Mouse (Mus musculus) megakaryocyte-erythroid progenitor cell, adult 5 weeks (primary cell): Measurements from ENCODE around the gene Dnmbp. TPM values are rescaled to one million over a fixed set of nuclear protein-coding genes. Genes with fewer than 3 reads are reported as not detected.

Experiments
- polyA plus RNA-seq: library from polyadenylated mRNA; stranded (reverse); fragments of >175 nt; gene quantifications from 2 replicates; pipeline ENCODE4 v1.2.3, GENCODE M21; 2012

Gene Dnmbp
- 6.0 and 6.6 TPM in 2 replicates for polyA plus RNA-seq

GRCm38 (mm10) chr19:43939769-43940689, at the start of gene Dnmbp:
Gene Dnmbp, minus strand, starts transcription at chr19:43940191.

GRCm38 (mm10) chr19:43986069-43986794, 46.2 kb upstream of the Dnmbp start, which contains the start of gene Cpn1:
Gene Cpn1, minus strand, starts transcription at chr19:43986556.

Other genes starting within 250 kb of the Dnmbp start
- 5.2 and 5.5 TPM in 2 replicates for gene Cutc, start 187.2 kb downstream of the Dnmbp start, polyA plus RNA-seq
- 3.8 and 4.2 TPM in 2 replicates for gene Cox15, start 187.2 kb downstream of the Dnmbp start, polyA plus RNA-seq
- 0.05 and 0.06 TPM in 2 replicates for gene Abcc2, start 158.0 kb downstream of the Dnmbp start, polyA plus RNA-seq
- 0.38 and 0.53 TPM in 2 replicates for gene Cpn1, start 46.4 kb upstream of the Dnmbp start, polyA plus RNA-seq
- not detected in 2 replicates for gene Cyp2c23, start 89.0 kb upstream of the Dnmbp start, polyA plus RNA-seq
- gene Erlin1, start 129.6 kb upstream of the Dnmbp start, polyA plus RNA-seq: 26.3 and 30.6 TPM in 2 replicates
- gene Chuk, start 167.3 kb upstream of the Dnmbp start, polyA plus RNA-seq: 14.5 TPM in 2 replicates
- gene Cwf19l1, start 195.7 kb upstream of the Dnmbp start, polyA plus RNA-seq: 5.7 and 6.5 TPM in 2 replicates
- 179 and 203 TPM in 2 replicates for gene Bloc1s2, start 206.3 kb upstream of the Dnmbp start, polyA plus RNA-seq